Mouse (Mus musculus): ENCODE results near the gene Dpp4.

Dpp4 gene

DNA sequence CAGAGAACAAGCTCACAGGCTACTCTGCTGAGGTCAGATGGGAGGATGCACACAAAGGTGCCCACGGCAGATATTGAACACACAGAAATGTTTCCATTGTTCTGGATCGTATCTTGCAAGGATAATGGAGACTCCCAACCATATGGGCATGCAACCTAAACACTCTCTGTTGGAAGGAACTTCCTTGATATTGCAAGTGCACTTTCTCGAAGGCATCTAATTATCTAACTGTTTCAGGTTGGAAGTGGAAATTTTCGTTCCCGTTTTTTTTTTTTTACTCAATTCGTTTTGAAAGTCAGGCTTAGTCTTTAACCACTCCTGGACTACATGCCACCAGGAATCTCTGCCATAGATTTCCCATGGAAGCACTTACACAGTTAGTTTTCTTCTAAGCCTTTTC, 51.2 kb downstream of the Dpp4 start:
- no peak for DNase-seq (ENCODE audit: low spot score)

DNA sequence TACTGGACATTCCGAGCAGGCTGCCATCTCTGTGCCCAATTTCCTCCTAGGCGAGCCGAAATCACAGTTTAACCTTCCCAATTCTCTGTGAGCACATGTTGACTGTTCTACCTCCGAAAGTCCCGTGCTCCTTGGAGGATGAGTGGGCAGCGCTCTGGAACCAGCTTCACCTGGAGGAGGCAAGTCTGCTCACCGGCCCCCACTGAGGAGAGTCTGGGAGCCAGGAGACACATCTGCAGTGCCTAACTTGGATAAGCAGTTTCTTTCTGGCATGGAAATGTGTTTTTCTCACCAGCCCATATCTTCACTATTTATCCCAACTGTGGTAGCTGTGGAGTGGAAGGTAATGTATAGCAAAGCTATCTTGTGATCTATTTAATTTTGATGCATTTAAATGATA, 54.8 kb downstream of the Dpp4 start:
- DNase-seq (ENCODE audit: low spot score) = no peak

DNA sequence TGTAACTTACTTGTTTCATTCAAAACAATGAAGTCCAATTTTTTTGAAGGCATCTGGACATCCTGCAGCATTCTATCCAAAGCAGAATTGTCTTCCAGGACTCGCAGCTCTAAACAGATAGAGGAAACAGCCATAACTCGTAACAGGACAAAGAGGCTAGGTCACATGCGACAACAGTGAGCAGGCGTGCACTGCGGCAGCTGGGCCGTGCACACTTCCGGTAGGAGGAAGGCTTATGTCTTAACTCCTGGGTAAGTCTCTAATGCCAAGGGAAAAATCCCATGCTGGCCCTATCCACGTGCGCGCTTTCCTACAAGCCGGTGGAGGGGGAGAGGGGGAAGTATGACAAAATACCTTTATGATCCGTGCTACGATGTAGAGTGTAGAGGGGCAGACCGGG, 55.4 kb downstream of the Dpp4 start:
- DNase-seq (ENCODE audit: low spot score) = no peak

DNA sequence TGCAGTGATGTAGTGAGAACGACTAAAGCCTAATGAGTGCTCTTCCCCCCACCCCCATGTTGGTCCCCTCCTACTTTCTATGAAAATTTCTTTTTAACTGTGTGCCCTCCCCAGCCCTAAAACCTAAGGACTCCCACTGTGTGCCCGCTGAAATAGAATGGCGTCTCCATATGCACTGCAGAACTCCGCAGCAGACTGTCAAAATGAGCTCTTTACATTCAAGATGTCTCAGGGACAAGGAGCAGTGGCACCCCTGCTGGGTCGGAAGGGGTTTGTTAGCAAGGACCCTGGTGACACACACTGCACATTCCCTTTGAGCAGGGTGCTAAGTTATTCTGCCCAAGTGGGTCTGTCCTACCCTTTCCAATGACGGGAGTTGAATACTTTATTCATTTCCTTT, 56.3 kb downstream of the Dpp4 start:
- DNase-seq (ENCODE audit: low spot score) = no peak

DNA sequence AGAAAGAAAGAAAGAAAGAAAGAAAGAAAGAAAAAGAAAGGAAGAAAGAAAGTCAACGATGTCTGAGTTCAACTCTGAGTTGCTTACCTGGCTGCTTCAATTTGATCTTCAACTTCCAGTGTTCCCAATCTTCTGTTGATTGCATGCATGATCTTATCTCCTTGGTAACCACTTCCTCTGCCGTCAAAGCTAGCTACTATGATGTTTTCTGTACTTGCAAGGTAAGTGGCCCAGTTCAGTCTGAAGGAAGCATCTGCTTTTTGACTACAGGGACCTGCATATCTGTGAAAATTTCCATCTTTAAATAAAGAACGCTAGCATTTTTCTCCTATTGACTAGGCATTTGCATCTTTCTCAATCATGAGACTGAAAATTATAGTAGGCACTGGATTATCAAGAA, 60.0 kb downstream of the Dpp4 start:
- no peak for DNase-seq (ENCODE audit: low spot score)

DNA sequence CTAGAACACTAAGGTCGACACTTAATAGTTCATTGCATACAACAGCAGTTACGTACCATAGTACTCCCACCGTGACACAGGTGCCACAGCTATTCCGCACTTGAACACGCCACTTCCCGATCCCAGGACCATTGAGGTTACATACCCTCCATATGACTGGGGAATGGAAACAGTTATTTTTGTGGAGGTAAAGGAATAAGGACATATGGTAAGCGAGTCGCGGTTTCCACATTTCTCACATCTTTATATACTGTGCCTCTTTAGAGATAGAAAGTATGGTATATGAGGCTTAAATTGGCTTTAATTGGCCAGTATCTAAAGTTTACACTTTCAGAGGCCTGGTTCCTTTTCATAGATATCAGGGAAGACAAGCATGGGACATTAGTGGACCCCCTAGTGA, 64.3 kb downstream of the Dpp4 start:
- no peak for DNase-seq (ENCODE audit: low spot score)

DNA sequence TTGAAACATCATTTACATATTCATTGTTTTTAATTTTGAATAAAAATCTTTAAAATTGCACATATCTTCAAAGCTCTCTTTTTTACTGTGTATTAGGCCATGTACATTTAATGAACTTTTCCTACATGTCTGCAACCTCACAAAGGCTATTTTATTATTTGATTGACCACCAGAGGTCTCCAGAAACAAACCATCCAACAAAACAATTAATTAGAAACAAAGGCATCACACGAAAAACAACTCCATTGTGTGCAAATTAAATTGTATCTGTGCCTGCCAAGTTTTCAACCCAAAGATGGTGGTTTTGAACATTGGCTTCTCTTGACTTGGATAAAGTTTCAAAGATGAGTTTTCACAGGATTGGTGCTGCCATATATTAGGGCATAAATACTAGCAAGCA, 65.3 kb downstream of the Dpp4 start:
- DNase-seq (ENCODE audit: low spot score) = no peak

DNA sequence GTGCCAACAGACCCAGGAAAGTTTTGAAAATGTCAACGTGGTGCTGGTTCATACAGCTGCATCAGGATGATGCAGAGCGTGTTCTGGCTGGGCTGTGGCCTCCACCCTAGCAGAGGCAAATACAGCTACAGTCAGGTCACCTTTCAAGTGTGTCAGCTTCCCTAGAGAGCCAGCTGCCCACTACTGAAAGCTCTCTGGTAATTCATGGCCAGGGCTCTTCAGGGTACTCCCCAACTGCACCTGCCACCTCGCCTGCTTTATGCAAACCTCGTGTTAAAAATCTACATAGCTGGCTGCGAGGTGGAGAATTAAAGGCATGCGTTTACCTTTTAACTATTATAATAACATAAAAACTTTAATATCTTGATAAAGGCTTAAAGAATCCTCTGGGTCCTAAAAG, 67.7 kb downstream of the Dpp4 start:
- DNase-seq (ENCODE audit: low spot score) = no peak

DNA sequence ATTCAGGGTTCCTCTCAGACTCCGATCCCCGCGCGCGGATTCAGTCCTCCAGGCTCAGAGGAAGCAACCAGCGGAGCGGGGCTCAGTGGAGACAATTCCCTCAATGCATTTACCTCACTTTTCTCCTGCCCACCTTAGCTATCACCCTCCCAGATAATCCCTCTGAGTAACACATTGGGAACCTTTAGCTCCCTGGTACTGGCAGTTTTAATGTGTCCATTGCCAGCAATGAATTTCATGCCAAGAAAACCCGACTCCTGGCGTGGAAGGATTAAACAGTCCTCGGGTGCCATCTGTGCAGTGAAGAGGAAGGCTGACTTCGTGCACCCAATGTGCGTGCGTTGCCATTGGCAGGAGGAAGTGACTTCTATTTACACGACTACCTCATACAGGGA, 70.3 kb downstream of the Dpp4 start:
- no peak for DNase-seq (ENCODE audit: low spot score)

DNA sequence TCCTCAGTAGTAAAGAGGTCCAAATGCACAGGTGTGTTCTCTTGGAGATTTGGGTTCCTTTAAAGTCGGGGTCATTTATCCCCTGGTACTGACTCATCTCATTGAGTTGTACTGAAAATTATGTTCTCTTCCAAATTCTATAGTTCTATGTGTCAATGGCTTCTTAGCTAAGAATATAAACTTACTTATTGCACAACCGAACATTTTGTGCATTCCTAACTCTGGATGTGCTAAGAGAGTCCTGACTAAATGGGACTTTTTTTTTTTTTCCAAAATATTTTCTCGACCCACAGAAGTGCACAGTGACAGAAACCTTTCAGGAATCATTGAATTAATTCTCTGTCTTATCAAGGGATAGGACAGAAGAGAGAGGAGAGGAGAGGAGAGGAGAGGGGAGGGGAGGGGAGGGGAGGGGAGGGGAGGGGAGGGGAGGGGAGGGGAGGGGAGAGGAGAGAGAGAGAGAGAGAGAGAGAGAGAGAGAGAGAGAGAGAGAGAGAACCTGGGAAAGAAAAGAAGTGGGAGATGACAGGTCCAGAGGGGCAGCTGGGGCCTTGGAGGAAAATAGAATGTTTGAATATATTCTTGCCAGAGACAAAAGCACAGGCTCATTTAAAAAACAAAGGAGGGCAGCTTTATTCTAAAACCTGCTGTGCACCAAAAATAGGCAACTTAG, 70.8 kb downstream of the Dpp4 start:
- DNase-seq (ENCODE audit: low spot score) = no peak

DNA sequence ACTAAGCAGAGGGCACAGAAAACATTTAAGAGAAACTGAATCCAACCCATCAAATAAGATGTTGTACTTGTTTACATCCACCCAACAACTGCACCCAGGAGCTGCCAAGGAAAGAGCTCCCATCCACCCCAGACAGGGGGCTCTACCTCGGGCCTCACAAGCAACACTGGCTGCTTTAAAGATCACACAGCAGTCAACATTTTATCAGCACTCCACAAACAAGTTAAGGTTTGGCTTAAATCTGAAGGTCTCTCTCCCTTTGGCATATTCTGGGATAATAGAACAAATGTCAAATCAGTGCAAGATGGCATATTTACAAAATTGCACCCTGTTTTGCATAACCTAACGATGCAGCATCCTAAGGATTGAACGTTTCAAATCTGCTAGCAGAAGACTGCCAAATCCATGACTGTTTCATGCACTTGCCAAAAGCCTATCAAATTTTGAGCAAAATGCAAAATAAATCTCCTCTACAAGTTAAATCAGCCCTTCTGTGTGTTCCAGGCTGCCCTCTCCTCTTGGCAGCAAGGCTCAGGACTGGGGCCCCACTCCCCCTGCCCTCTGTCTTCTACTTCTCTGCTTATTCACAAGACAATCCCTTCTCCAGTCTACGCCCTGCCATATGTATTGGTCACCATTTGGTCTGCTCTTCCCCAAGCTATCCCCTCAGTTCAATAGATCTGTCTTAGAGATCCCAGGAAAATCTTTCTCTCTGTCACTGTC, 72.6 kb downstream of the Dpp4 start:
- no peak for DNase-seq (ENCODE audit: low spot score)

DNA sequence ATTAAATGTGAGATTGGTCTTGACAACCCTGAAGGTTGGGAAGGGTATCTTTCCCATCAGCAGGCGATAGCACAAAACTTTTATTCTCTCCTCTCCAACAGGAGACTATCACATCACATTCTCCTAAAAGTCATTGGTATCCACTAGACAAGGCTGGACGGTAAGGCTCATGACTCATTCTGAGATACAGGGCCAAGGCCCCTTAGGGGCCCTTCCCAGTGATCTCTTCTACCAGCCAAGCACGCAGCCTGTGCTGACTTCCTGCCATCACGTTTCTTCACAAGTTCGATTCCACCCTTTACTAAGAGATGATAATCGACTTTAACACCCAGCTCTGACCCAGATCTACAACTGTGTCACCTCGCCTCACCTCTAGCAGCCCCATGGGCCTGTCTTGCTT, 74.9 kb downstream of the Dpp4 start:
- DNase-seq (ENCODE audit: low spot score) = no peak

DNA sequence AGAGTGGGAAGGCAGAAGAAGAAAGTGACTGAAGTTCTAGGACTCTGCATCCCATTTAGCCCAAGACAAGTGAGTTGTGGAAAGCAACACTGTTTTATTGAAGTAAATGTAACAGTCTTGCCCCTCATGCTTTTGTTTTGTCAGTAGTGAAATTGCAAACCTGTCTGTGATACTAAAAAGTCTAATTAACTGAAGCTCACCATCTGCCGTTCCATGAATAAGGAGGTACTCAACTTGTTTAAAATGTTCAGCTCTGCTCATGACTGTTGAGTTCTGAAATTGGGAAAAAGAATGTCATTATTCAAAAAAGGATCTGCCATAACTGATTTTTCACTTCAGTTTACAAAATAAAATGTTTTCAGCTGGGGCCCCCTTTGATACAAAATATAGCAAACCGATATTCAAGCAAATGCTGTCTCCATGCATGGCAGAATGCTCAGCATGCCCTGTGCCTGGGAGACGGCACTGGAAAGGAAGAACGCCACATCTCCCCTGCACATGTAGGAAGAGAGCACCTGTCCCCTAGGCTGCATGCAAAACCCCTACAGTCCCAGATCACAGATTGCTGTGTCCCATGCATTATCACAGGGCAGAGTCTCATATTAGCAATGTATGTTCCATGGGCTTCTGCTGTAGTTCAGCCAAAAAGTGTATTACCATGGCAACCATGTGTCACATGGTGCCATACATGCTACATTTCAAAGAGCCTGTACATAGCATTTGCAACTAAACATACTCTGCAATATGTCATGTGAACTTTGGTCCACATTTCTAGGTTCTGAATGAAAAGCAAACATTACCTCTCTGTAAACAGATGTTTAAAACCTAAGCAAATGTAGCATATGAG, 77.4 kb downstream of the Dpp4 start:
- DNase-seq (ENCODE audit: low spot score) = no peak

DNA sequence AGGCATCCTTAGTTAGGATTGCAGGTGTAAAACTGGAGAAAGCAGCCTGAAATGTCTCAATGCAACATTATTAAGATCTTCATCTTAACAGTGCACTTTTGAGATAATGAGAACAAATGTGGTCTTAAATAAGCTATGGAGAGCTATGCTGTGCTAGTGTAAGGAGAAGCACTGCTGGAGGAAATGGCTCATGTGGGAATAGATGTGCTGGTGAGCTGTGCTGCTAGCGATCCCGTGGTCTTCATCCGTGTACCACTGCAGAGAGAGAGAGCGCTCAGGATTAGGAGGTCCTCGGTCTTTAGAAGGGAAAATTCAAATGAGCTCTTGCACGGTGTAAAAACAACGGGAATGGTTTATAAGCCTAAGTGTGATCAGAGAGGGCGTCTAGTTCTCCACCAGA, 79.6 kb downstream of the Dpp4 start:
- no peak for DNase-seq (ENCODE audit: low spot score)

DNA sequence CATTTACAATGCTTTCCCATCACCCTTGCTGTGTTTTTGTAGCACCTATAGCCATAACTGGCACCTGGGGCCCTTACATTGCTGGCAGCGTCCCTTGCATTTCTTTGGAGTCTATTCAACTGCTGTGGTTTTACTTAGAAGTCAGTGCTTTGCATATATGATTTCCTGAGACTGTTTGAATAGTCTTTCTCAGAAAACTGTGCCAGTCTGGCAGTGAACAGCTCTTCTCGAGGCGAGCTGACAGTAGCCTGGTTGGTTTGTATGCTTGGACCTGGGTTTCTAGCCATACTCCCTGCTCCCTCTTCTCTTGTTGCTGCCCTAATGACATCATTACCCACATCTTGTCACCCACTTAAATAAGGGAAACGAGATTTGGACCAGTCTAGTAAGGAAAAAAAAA, 80.1 kb downstream of the Dpp4 start:
- DNase-seq (ENCODE audit: low spot score) = no peak

DNA sequence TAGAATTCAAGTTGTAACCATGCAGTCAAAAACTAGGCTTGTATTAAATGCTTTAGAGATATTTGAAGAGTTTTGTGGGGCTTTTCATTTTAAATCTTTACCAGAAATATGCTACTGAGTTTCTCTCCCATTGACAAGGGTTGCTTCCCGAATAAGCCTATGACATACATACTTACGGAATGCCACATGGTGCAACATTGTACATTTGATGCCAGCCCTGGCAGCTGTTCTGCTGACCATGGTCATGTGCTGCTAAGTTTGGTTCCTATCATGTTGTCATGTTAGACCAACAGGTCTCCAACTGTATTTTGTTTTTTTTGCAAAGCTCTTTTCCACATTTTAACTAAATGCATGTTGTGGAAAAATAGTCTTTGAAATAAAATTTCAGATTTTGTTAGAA, 86.6 kb downstream of the Dpp4 start:
- no peak for DNase-seq (ENCODE audit: low spot score)

DNA sequence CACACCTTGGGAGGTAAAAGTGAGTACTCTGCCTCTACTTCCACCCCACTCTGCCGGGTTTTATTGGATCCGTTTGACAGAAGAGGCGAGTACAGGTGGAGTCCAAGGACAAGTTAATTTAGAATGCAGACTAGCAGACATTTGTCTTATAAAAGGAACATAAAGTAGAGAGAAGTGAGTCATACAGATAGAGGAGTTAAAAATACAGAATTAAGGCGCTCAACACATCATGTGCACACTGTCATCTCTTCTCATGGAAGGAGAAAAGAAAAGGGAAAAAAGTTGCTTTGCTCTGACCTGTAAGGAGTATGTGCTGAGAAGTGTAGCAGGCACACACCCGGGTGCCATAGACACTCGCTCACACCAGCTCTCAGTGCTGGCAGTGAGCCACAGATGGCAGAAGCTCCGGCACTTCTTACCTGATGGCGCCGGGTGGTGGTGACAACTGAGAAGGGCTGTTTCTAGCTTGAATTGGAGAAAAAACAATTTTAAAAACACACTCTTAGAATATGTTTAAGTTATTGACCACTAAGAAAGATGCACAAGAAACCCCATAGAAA, 88.9 kb downstream of the Dpp4 start:
- DNase-seq (ENCODE audit: low spot score) = no peak

DNA sequence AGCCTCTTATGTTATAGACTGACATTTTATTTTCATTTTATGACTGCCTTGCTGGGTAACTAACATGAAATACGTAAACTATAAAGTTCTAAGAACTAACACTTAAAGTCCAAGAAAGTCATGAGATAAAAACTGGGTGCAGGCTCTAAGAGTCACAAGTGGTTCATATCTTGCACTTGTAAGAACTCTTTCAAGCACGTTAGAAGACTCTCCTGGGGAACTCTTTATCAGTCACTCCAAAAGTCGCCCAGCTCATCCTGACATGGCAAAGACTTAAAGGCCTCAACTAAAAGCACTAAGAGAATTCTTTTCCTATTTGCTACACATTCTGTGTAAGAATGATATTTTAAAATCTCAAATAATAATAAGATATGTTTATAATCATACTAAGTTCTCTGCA, 92.5 kb downstream of the Dpp4 start:
- DNase-seq (ENCODE audit: low spot score) = no peak

DNA sequence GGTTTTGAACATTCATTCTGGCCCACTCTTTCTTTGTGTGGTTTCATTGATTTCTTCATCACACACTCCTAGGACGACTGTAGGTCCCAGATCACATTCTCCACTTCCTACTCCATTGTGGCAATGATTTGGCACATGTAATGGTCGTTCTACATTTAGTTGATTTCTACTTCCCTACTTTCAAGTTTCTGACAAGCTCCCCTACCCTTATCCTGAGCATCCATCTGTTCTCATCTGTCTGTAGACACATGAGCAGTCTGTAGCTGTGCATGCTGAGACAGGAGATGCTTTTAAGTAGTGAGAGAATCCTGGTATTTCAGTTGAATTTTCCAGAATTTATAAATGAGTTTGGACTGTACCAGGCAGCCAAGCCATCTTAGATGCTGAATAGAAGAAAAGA, 95.1 kb downstream of the Dpp4 start:
- no peak for DNase-seq (ENCODE audit: low spot score)

DNA sequence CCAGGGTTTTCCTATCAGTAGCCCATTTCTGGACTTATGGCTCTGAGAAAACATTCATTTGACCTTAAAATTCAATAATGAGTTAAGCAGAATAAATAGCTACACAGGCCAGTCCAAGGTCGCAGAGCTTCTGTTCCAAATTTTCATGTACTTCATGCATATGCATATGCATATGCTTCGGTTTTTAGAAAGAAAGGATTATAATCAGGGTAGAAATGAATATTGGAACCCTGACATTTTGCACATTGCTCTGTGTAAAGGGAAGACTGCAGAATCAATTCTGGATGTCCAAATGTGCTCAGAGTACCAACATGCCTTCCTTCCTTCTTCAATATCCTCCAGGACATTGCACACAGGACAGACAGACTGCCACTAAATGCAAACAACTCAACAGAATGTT, 104.6 kb downstream of the Dpp4 start:
- no peak for DNase-seq (ENCODE audit: low spot score)

DNA sequence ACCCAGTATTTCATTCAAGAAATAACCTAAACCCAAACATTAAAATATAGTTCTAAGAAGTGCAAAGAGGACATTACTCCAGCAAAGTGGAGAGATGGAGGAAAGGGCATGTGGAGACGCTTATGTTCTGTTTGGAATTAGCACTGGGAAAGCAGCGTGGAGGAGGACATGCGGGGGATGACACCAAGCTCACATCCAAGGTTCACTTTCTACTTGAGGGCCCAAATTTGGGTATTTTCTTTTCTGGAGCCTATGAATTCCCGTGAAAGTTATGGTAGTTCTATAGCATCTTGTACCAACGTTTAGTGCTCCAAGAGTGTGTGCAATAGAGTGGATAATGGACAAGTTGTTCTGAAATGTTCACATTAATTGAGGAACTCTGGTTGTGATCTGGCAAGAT, 105.1 kb downstream of the Dpp4 start:
- no peak for DNase-seq (ENCODE audit: low spot score)

DNA sequence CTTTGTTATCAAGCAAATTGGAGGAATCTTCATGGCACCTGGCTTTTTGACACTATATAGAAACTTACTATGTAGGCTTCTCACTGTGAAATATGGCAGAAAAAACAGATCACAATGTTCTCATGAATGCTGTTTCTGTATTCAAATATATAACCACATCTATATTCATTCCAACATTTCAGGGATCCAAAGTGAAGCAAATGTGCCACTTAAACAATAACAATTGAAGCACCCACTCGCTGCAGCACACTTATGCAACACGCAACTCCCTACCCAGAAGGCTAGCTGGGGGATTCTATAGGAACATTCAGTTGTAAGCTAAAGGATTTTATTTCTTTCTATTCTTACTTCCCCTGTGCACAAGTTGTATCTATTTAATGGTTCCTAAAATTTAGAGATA, 110.3 kb downstream of the Dpp4 start:
- DNase-seq (ENCODE audit: low spot score) = no peak

DNA sequence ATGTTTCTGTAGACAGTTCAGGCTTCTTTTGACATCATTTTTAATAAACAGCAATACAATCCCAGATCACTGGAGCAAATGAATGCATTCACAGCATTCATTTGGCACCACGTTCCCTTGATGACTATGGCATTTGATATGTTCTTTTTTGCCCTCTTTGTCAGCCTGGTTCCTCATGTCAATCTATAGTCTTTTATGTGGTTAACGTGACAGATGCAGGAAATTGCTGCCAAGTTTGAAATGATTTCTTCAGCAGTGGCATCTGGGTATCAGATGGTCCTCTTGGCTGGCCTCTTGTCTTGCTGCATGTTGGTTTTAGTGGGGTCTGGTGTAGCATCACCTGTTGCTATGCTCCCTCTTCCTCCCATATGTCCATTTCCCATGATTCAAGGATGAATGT, 118.2 kb downstream of the Dpp4 start:
- DNase-seq (ENCODE audit: low spot score) = no peak
